Mouse (Mus musculus) hindbrain, embryonic 11.5 days (tissue): ENCODE results near the gene Bpifc. TPM values are rescaled to one million over a fixed set of nuclear protein-coding genes. Genes with fewer than 3 reads are reported as not detected.

ENCODE experiments used
- ATAC-seq: fragments of 200-750 bp; cut with Nextera tagmentation; 2 replicates; pipeline ENCODE4 v1.8.0; 2017; ENCODE audit warnings: mild to moderate bottlenecking, moderate TSS enrichment, moderate library complexity; ENCODE audit not compliant: low FRiP score
- DNase-seq: peaks from one replicate; pipeline ENCODE4 v3.0.0-alpha.2; 2015; ENCODE audit warnings: low spot score
- H3K27ac ChIP-seq: fragments of 300-500 bp; sonication (generic); 2 replicates; pipeline ENCODE4 v1.5.1; 2014; ENCODE audit warnings: mild to moderate bottlenecking, low read depth, low read length
- H3K27me3 ChIP-seq: fragments of 300-500 bp; sonication (generic); 2 replicates; pipeline ENCODE4 v1.6.1; 2014; ENCODE audit warnings: mild to moderate bottlenecking, low read length, moderate library complexity, mixed read lengths; ENCODE audit not compliant: control insufficient read depth, insufficient read depth
- H3K36me3 ChIP-seq: fragments of 300-500 bp; sonication (generic); 2 replicates; pipeline ENCODE4 v1.6.1; 2014; ENCODE audit warnings: mild to moderate bottlenecking, low read length, moderate library complexity, mixed read lengths; ENCODE audit not compliant: control insufficient read depth, insufficient read depth
- H3K4me1 ChIP-seq: fragments of 300-500 bp; sonication (generic); replicated peaks from 2 replicates; pipeline ENCODE4 v1.6.1; 2014; ENCODE audit warnings: low read length, mixed read lengths; ENCODE audit not compliant: control insufficient read depth, insufficient read depth
- H3K4me2 ChIP-seq: fragments of 300-500 bp; sonication (generic); replicated peaks from 2 replicates; pipeline ENCODE4 v1.6.1; 2014; ENCODE audit warnings: mild to moderate bottlenecking, low read depth, low read length
- H3K4me3 ChIP-seq: fragments of 300-500 bp; sonication (generic); 2 replicates; pipeline ENCODE4 v1.5.1; 2014; ENCODE audit warnings: low read depth, low read length
- H3K9ac ChIP-seq: fragments of 300-500 bp; sonication (generic); 2 replicates; pipeline ENCODE4 v1.6.1; 2014; ENCODE audit warnings: low read depth, low read length
- H3K9me3 ChIP-seq: fragments of 300-500 bp; sonication (generic); 2 replicates; pipeline ENCODE4 v1.6.1; 2016; ENCODE audit warnings: low read length; ENCODE audit not compliant: control insufficient read depth
- WGBS: fragments of 180-500 bp; shearing (Covaris S2); extraction: QIAGEN DNeasy Blood & Tissue Kit; methylation state at CpG from one replicate; pipeline ENCODE4 v1.1.7; 2014; 5-methylcytosine and 5-hydroxymethylcytosine counted together
- polyA plus RNA-seq: library from polyadenylated mRNA; unstranded; fragments of >200 nt; fragmentation: Nextera tagmentation; extraction: Ambion mirVana; gene quantifications from 2 replicates; pipeline ENCODE4 v1.2.1, GENCODE M21; 2014

Bpifc gene
- polyA plus RNA-seq, result 0.15 TPM in 1 of 2 replicates, not detected in the other

- ATAC-seq, result no peak
- 100% methylated on average over 2 of the region's 2 CpGs for WGBS
- H3K9ac ChIP-seq, result no peak within 1 kb of the TSS
- no peaks in the 10 kb centered on the region for H3K27me3 ChIP-seq
- H3K9me3 ChIP-seq, result no peaks in the 10 kb centered on the region
- no peak within 1 kb of the TSS for H3K27ac ChIP-seq
- DNase-seq, result no peak
- H3K36me3 ChIP-seq, result no peaks in the 10 kb centered on the region
- no peak within 1 kb of the TSS for H3K4me2 ChIP-seq
- H3K4me1 ChIP-seq, result no peaks in the 10 kb centered on the region
- H3K4me3 ChIP-seq, result no peak within 1 kb of the TSS
These were observed at the start of gene Bpifc for GRCm38 (mm10) chr10:86011781-86012180. Bpifc (minus strand) TSS chr10:86011895.

GRCm38 (mm10) chr10:86060267-86060666, 48.6 kb upstream of the Bpifc start:
- WGBS, result 56% methylated on average over 3 of the region's 3 CpGs
- no peak overlapping the region for H3K9ac ChIP-seq
- ATAC-seq, result no peak

GRCm38 (mm10) chr10:86057712-86058111, 46.0 kb upstream of the Bpifc start:
- no peak overlapping the region for H3K4me3 ChIP-seq
- no peak overlapping the region for H3K9ac ChIP-seq
- no peaks in the 10 kb centered on the region for H3K36me3 ChIP-seq
- ATAC-seq, result no peak
- H3K9me3 ChIP-seq, result no peaks in the 10 kb centered on the region
- H3K27ac ChIP-seq, result no peak overlapping the region
- H3K4me1 ChIP-seq, result no peaks in the 10 kb centered on the region
- no peaks in the 10 kb centered on the region for H3K27me3 ChIP-seq
- no peak for DNase-seq
- WGBS, result 71% methylated on average over 2 of the region's 2 CpGs
- H3K4me2 ChIP-seq, result no peak overlapping the region

More at GRCm38 (mm10) chr10:86060267-86060666, 48.6 kb upstream of the Bpifc start:
- no peaks in the 10 kb centered on the region for H3K36me3 ChIP-seq
- H3K27me3 ChIP-seq, result no peaks in the 10 kb centered on the region
- no peak overlapping the region for H3K4me2 ChIP-seq
- no peak overlapping the region for H3K27ac ChIP-seq
- no peaks in the 10 kb centered on the region for H3K9me3 ChIP-seq
- H3K4me3 ChIP-seq, result no peak overlapping the region
- DNase-seq, result no peak
- no peaks in the 10 kb centered on the region for H3K4me1 ChIP-seq

- no peaks in the 10 kb centered on the region for H3K27me3 ChIP-seq
- no peak overlapping the region for H3K27ac ChIP-seq
These were observed 45.6 kb upstream of the Bpifc start for GRCm38 (mm10) chr10:86057286-86057685.

GRCm38 (mm10) chr10:86056297-86056903, 44.7 kb upstream of the Bpifc start:
- Histone ChIP-seq H3K9me3 (no peaks in the 10 kb centered on the region), H3K4me2 (no peak overlapping the region), H3K27me3 (no peaks in the 10 kb centered on the region), H3K4me1 (no peaks in the 10 kb centered on the region; the same call in 1 of the 2 replicates), H3K27ac (no peak overlapping the region), H3K9ac (no peak overlapping the region), H3K36me3 (no peaks in the 10 kb centered on the region), H3K4me3 (no peak overlapping the region)
- no peak for ATAC-seq
- DNase-seq, result no peak
- WGBS, result 83% methylated on average over 8 of the region's 8 CpGs

More at GRCm38 (mm10) chr10:86057286-86057685, 45.6 kb upstream of the Bpifc start:
- H3K4me3 ChIP-seq, result no peak overlapping the region
- WGBS, result 80% methylated on average over 11 of the region's 11 CpGs
- H3K4me1 ChIP-seq, result no peaks in the 10 kb centered on the region; the same call in 1 of the 2 replicates
- ATAC-seq (no peak), DNase-seq (no peak)
- no peak overlapping the region for H3K9ac ChIP-seq
- H3K36me3 ChIP-seq, result no peaks in the 10 kb centered on the region
- no peaks in the 10 kb centered on the region for H3K9me3 ChIP-seq
- no peak overlapping the region for H3K4me2 ChIP-seq

GRCm38 (mm10) chr10:86052818-86053522, 41.3 kb upstream of the Bpifc start:
- 84% methylated on average over 10 of the region's 10 CpGs for WGBS
- no peaks in the 10 kb centered on the region for H3K27me3 ChIP-seq
- H3K9ac ChIP-seq, result no peak overlapping the region
- ATAC-seq (no peak), DNase-seq (no peak)
- no peak overlapping the region for H3K4me2 ChIP-seq
- H3K27ac ChIP-seq, result no peak overlapping the region
- H3K36me3 ChIP-seq, result no peaks in the 10 kb centered on the region
- H3K4me1 ChIP-seq, result no peaks in the 10 kb centered on the region; the same call in 1 of the 2 replicates
- no peak overlapping the region for H3K4me3 ChIP-seq
- H3K9me3 ChIP-seq, result no peaks in the 10 kb centered on the region

- Histone ChIP-seq H3K9me3 (no peaks in the 10 kb centered on the region), H3K4me1 (no peaks in the 10 kb centered on the region; the same call in 1 of the 2 replicates), H3K27ac (no peak overlapping the region), H3K36me3 (no peaks in the 10 kb centered on the region), H3K27me3 (no peaks in the 10 kb centered on the region), H3K4me3 (no peak overlapping the region), H3K9ac (no peak overlapping the region), H3K4me2 (no peak overlapping the region)
- no peak for DNase-seq
- WGBS, result 90% methylated on average over 2 of the region's 2 CpGs
- no peak for ATAC-seq
These were observed 38.8 kb upstream of the Bpifc start for GRCm38 (mm10) chr10:86050522-86050921.

GRCm38 (mm10) chr10:86047786-86048185, 36.1 kb upstream of the Bpifc start:
- WGBS, result 83% methylated on average over 9 of the region's 9 CpGs
- H3K9me3 ChIP-seq, result no peaks in the 10 kb centered on the region
- H3K4me2 ChIP-seq, result no peak overlapping the region
- no peaks in the 10 kb centered on the region; the same call in 1 of the 2 replicates for H3K4me1 ChIP-seq
- no peak for ATAC-seq
- no peak overlapping the region for H3K9ac ChIP-seq
- H3K4me3 ChIP-seq, result no peak overlapping the region
- no peak for DNase-seq
- no peaks in the 10 kb centered on the region for H3K27me3 ChIP-seq
- H3K27ac ChIP-seq, result no peak overlapping the region
- no peaks in the 10 kb centered on the region for H3K36me3 ChIP-seq

GRCm38 (mm10) chr10:86046371-86046770, 34.7 kb upstream of the Bpifc start:
- 100% methylated on average over 1 of the region's 1 CpGs for WGBS
- Histone ChIP-seq H3K36me3 (no peaks in the 10 kb centered on the region), H3K27me3 (no peaks in the 10 kb centered on the region), H3K9ac (no peak overlapping the region), H3K4me2 (no peak overlapping the region), H3K9me3 (no peaks in the 10 kb centered on the region), H3K4me1 (no peaks in the 10 kb centered on the region), H3K27ac (no peak overlapping the region), H3K4me3 (no peak overlapping the region)
- DNase-seq, result no peak
- ATAC-seq, result no peak
